Mouse (Mus musculus): ENCODE measurements around the gene Erich4. TPM values are rescaled to one million over a fixed set of nuclear protein-coding genes. Genes with fewer than 3 reads are reported as not detected.
"Not testable (repeated sequence)": the region's sequence is repeated elsewhere in the genome, so short reads cannot be mapped to it uniquely, and the experiment has no call there.

The Erich4 gene
- polyA plus RNA-seq, 1 experiment: not detected

GRCm38 (mm10) chr7:25585351-25586204 is 30.1 kb downstream of the Erich4 start:
- no peak for TF ChIP-seq POLR2A (IDR thresholded peaks at IDR 0.05; ENCODE audit: low read depth, low read length)
- no peak for TF ChIP-seq CTCF (IDR thresholded peaks at IDR 0.05; ENCODE audit: borderline replicate concordance, insufficient read depth, low read length)
- Histone ChIP-seq H3K27ac (ENCODE audit: insufficient read depth, low read length) (no peak overlapping the region), H3K4me3 (ENCODE audit: insufficient read depth, low read length) (no peak overlapping the region), H3K4me1 (ENCODE audit: control insufficient read depth, insufficient read depth, low read length) (no peaks in the 10 kb centered on the region)

- Histone ChIP-seq H3K4me1 (ENCODE audit: control insufficient read depth, insufficient read depth, low read length) (no peaks in the 10 kb centered on the region), H3K27ac (ENCODE audit: insufficient read depth, low read length) (no peak overlapping the region), H3K4me3 (ENCODE audit: insufficient read depth, low read length) (no peak overlapping the region)
- TF ChIP-seq POLR2A (IDR thresholded peaks at IDR 0.05; ENCODE audit: low read depth, low read length) (no peak), CTCF (IDR thresholded peaks at IDR 0.05; ENCODE audit: borderline replicate concordance, insufficient read depth, low read length) (no peak)
Measured at GRCm38 (mm10) chr7:25584651-25585050, 31.0 kb downstream of the Erich4 start.

- no peak for TF ChIP-seq CTCF (IDR thresholded peaks at IDR 0.05; ENCODE audit: borderline replicate concordance, insufficient read depth, low read length)
- no peak for TF ChIP-seq POLR2A (IDR thresholded peaks at IDR 0.05; ENCODE audit: low read depth, low read length)
- H3K27ac ChIP-seq (ENCODE audit: insufficient read depth, low read length): no peak overlapping the region
- no peaks in the 10 kb centered on the region for H3K4me1 ChIP-seq (ENCODE audit: control insufficient read depth, insufficient read depth, low read length)
- no peak overlapping the region for H3K4me3 ChIP-seq (ENCODE audit: insufficient read depth, low read length)
Measured at GRCm38 (mm10) chr7:25582301-25582810, 33.3 kb downstream of the Erich4 start.

- Histone ChIP-seq H3K4me1 (ENCODE audit: control insufficient read depth, insufficient read depth, low read length) (no peaks in the 10 kb centered on the region), H3K27ac (ENCODE audit: insufficient read depth, low read length) (no peak overlapping the region), H3K4me3 (ENCODE audit: insufficient read depth, low read length) (no peak overlapping the region)
- TF ChIP-seq CTCF (IDR thresholded peaks at IDR 0.05; ENCODE audit: borderline replicate concordance, insufficient read depth, low read length): no peak
- no peak for TF ChIP-seq POLR2A (IDR thresholded peaks at IDR 0.05; ENCODE audit: low read depth, low read length)
Measured at GRCm38 (mm10) chr7:25579441-25579840, 36.3 kb downstream of the Erich4 start.

- H3K4me1 ChIP-seq (ENCODE audit: control insufficient read depth, insufficient read depth, low read length); H3K27ac ChIP-seq (ENCODE audit: insufficient read depth, low read length); H3K4me3 ChIP-seq (ENCODE audit: insufficient read depth, low read length): not testable (repeated sequence)
Measured at GRCm38 (mm10) chr7:25576793-25577437, 38.8 kb downstream of the Erich4 start.

GRCm38 (mm10) chr7:25576308-25576707 is 39.4 kb downstream of the Erich4 start:
- not testable (repeated sequence) for H3K4me1 ChIP-seq (ENCODE audit: control insufficient read depth, insufficient read depth, low read length); H3K4me3 ChIP-seq (ENCODE audit: insufficient read depth, low read length); H3K27ac ChIP-seq (ENCODE audit: insufficient read depth, low read length)

GRCm38 (mm10) chr7:25575870-25576269 is 39.8 kb downstream of the Erich4 start:
- TF ChIP-seq CTCF (IDR thresholded peaks at IDR 0.05; ENCODE audit: borderline replicate concordance, insufficient read depth, low read length) (no peak), POLR2A (IDR thresholded peaks at IDR 0.05; ENCODE audit: low read depth, low read length) (no peak)
- Histone ChIP-seq H3K27ac (ENCODE audit: insufficient read depth, low read length) (no peak overlapping the region), H3K4me3 (ENCODE audit: insufficient read depth, low read length) (no peak overlapping the region), H3K4me1 (ENCODE audit: control insufficient read depth, insufficient read depth, low read length) (no peaks in the 10 kb centered on the region)

- no peak overlapping the region for H3K27ac ChIP-seq (ENCODE audit: insufficient read depth, low read length)
Measured at GRCm38 (mm10) chr7:25575105-25575504, 40.6 kb downstream of the Erich4 start.

GRCm38 (mm10) chr7:25573806-25574205 is 41.9 kb downstream of the Erich4 start:
- H3K4me3 ChIP-seq (ENCODE audit: insufficient read depth, low read length): not testable (repeated sequence)

More at GRCm38 (mm10) chr7:25575105-25575504, 40.6 kb downstream of the Erich4 start:
- H3K4me3 ChIP-seq (ENCODE audit: insufficient read depth, low read length): no peak overlapping the region
- no peak for TF ChIP-seq CTCF (IDR thresholded peaks at IDR 0.05; ENCODE audit: borderline replicate concordance, insufficient read depth, low read length)
- TF ChIP-seq POLR2A (IDR thresholded peaks at IDR 0.05; ENCODE audit: low read depth, low read length): no peak
- H3K4me1 ChIP-seq (ENCODE audit: control insufficient read depth, insufficient read depth, low read length): no peaks in the 10 kb centered on the region

GRCm38 (mm10) chr7:25568721-25569120 is 47.0 kb downstream of the Erich4 start:
- Histone ChIP-seq H3K27ac (ENCODE audit: insufficient read depth, low read length) (no peak overlapping the region), H3K4me3 (ENCODE audit: insufficient read depth, low read length) (no peak overlapping the region), H3K4me1 (ENCODE audit: control insufficient read depth, insufficient read depth, low read length) (no peaks in the 10 kb centered on the region)
- TF ChIP-seq POLR2A (IDR thresholded peaks at IDR 0.05; ENCODE audit: low read depth, low read length): no peak
- TF ChIP-seq CTCF (IDR thresholded peaks at IDR 0.05; ENCODE audit: borderline replicate concordance, insufficient read depth, low read length): no peak

More at GRCm38 (mm10) chr7:25573806-25574205, 41.9 kb downstream of the Erich4 start:
- H3K4me1 ChIP-seq (ENCODE audit: control insufficient read depth, insufficient read depth, low read length); H3K27ac ChIP-seq (ENCODE audit: insufficient read depth, low read length): not testable (repeated sequence)

Other genes with a start within 250 kb of the Erich4 start
- gene Cnfn, start 246.2 kb downstream of the Erich4 start, polyA plus RNA-seq (2011; ENCODE audit: insufficient read length, low read depth, missing spikeins): not detected in 2 replicates
- 4.6 and 19.4 TPM in 2 replicates for gene Lipe, start 217.2 kb downstream of the Erich4 start, polyA plus RNA-seq (2011; ENCODE audit: insufficient read length, low read depth, missing spikeins)
- gene Cxcl17, start 203.0 kb downstream of the Erich4 start, polyA plus RNA-seq (2011; ENCODE audit: insufficient read length, low read depth, missing spikeins): not detected in 2 replicates
- not detected in 2 replicates for gene Ceacam1, start 138.3 kb downstream of the Erich4 start, polyA plus RNA-seq (2011; ENCODE audit: insufficient read length, low read depth, missing spikeins)
- not detected in 2 replicates for gene Ceacam2, start 76.0 kb downstream of the Erich4 start, polyA plus RNA-seq (2011; ENCODE audit: insufficient read length, low read depth, missing spikeins)
- 8.2 and 16.7 TPM in 2 replicates for gene Dmac2, start 3.5 kb upstream of the Erich4 start, polyA plus RNA-seq (2011; ENCODE audit: insufficient read length, low read depth, missing spikeins)
- gene B3gnt8, start 10.8 kb upstream of the Erich4 start, polyA plus RNA-seq (2011; ENCODE audit: insufficient read length, low read depth, missing spikeins): 0.68 and 0.83 TPM in 2 replicates
- gene Bckdha, start 43.1 kb upstream of the Erich4 start, polyA plus RNA-seq (2011; ENCODE audit: insufficient read length, low read depth, missing spikeins): 15.5 and 16.4 TPM in 2 replicates
- gene Exosc5, start 43.3 kb upstream of the Erich4 start, polyA plus RNA-seq (2011; ENCODE audit: insufficient read length, low read depth, missing spikeins): 21.6 and 25.3 TPM in 2 replicates
- gene Tmem91, start 59.3 kb upstream of the Erich4 start, polyA plus RNA-seq (2011; ENCODE audit: insufficient read length, low read depth, missing spikeins): 0.73 TPM in 1 of 2 replicates, not detected in the other
- 7.8 and 13.1 TPM in 2 replicates for gene B9d2, start 64.9 kb upstream of the Erich4 start, polyA plus RNA-seq (2011; ENCODE audit: insufficient read length, low read depth, missing spikeins)
- 48.0 and 60.5 TPM in 2 replicates for gene Tgfb1, start 71.1 kb upstream of the Erich4 start, polyA plus RNA-seq (2011; ENCODE audit: insufficient read length, low read depth, missing spikeins)
- 31.5 and 32.0 TPM in 2 replicates for gene Ccdc97, start 103.2 kb upstream of the Erich4 start, polyA plus RNA-seq (2011; ENCODE audit: insufficient read length, low read depth, missing spikeins)
- 125 and 155 TPM in 2 replicates for gene Hnrnpul1, start 138.9 kb upstream of the Erich4 start, polyA plus RNA-seq (2011; ENCODE audit: insufficient read length, low read depth, missing spikeins)
- gene Axl, start 172.8 kb upstream of the Erich4 start, polyA plus RNA-seq (2011; ENCODE audit: insufficient read length, low read depth, missing spikeins): 232 and 364 TPM in 2 replicates
- gene Cyp2s1, start 201.0 kb upstream of the Erich4 start, polyA plus RNA-seq (2011; ENCODE audit: insufficient read length, low read depth, missing spikeins): 0.23 TPM in 1 of 2 replicates, not detected in the other

Measured in embryonic fibroblast, embryonic 13.5 days (primary cell).